Mouse (Mus musculus): ENCODE data around the gene Ppl. TPM values are rescaled to one million over a fixed set of nuclear protein-coding genes. Genes with fewer than 3 reads are reported as not detected.

The Ppl gene
- polyA plus RNA-seq, 1 experiment from 2014 or later, result 0.20 TPM

- DNase-seq (no peak), ATAC-seq (ENCODE audit: low FRiP score, low TSS enrichment) (no peak)
- no peaks in the 10 kb centered on the region for H3K9me3 ChIP-seq (ENCODE audit: control insufficient read depth, low read length)
- H3K4me3 ChIP-seq (replicated peaks; ENCODE audit: low read depth, low read length), result no peak overlapping the region
- 75% methylated on average over 2 of the region's 2 CpGs for WGBS
- H3K9ac ChIP-seq (replicated peaks; ENCODE audit: low read length), result no peak overlapping the region
- H3K4me2 ChIP-seq (ENCODE audit: low read length), result no peak overlapping the region
- no peaks in the 10 kb centered on the region for H3K27me3 ChIP-seq (ENCODE audit: control insufficient read depth, insufficient read depth, low read length)
- no peaks in the 10 kb centered on the region for H3K4me1 ChIP-seq (ENCODE audit: control insufficient read depth, insufficient read depth, low read length)
- no peaks in the 10 kb centered on the region for H3K36me3 ChIP-seq (ENCODE audit: control insufficient read depth, insufficient read depth, low read length)
- no peak overlapping the region for H3K27ac ChIP-seq (replicated peaks; ENCODE audit: low read depth, low read length)
Observed at GRCm38 (mm10) chr16:5113582-5113981, 18.6 kb downstream of the Ppl start.

GRCm38 (mm10) chr16:5113002-5113550 lies 19.1 kb downstream of the Ppl start:
- Histone ChIP-seq H3K9ac (replicated peaks; ENCODE audit: low read length) (no peak overlapping the region), H3K9me3 (ENCODE audit: control insufficient read depth, low read length) (no peaks in the 10 kb centered on the region), H3K4me1 (ENCODE audit: control insufficient read depth, insufficient read depth, low read length) (no peaks in the 10 kb centered on the region), H3K4me2 (ENCODE audit: low read length) (no peak overlapping the region), H3K4me3 (replicated peaks; ENCODE audit: low read depth, low read length) (no peak overlapping the region), H3K27ac (replicated peaks; ENCODE audit: low read depth, low read length) (no peak overlapping the region), H3K36me3 (ENCODE audit: control insufficient read depth, insufficient read depth, low read length) (no peaks in the 10 kb centered on the region), H3K27me3 (ENCODE audit: control insufficient read depth, insufficient read depth, low read length) (no peaks in the 10 kb centered on the region)
- 67% methylated on average over 4 of the region's 4 CpGs for WGBS
- DNase-seq (no peak), ATAC-seq (ENCODE audit: low FRiP score, low TSS enrichment) (no peak)

GRCm38 (mm10) chr16:5111021-5111420 lies 21.2 kb downstream of the Ppl start:
- Histone ChIP-seq H3K36me3 (ENCODE audit: control insufficient read depth, insufficient read depth, low read length) (no peaks in the 10 kb centered on the region), H3K4me1 (ENCODE audit: control insufficient read depth, insufficient read depth, low read length) (no peaks in the 10 kb centered on the region), H3K27ac (replicated peaks; ENCODE audit: low read depth, low read length) (no peak overlapping the region), H3K4me3 (replicated peaks; ENCODE audit: low read depth, low read length) (no peak overlapping the region), H3K4me2 (ENCODE audit: low read length) (no peak overlapping the region), H3K9ac (replicated peaks; ENCODE audit: low read length) (no peak overlapping the region), H3K27me3 (ENCODE audit: control insufficient read depth, insufficient read depth, low read length) (no peaks in the 10 kb centered on the region), H3K9me3 (ENCODE audit: control insufficient read depth, low read length) (no peaks in the 10 kb centered on the region)
- 91% methylated on average over 3 of the region's 3 CpGs for whole genome bisulfite sequencing
- DNase-seq (no peak), ATAC-seq (ENCODE audit: low FRiP score, low TSS enrichment) (no peak)

- 87% methylated on average over 7 of the region's 7 CpGs for WGBS
- Histone ChIP-seq H3K4me2 (ENCODE audit: low read length) (no peak overlapping the region), H3K4me1 (ENCODE audit: control insufficient read depth, insufficient read depth, low read length) (no peaks in the 10 kb centered on the region), H3K27me3 (ENCODE audit: control insufficient read depth, insufficient read depth, low read length) (no peaks in the 10 kb centered on the region), H3K36me3 (ENCODE audit: control insufficient read depth, insufficient read depth, low read length) (no peaks in the 10 kb centered on the region), H3K4me3 (replicated peaks; ENCODE audit: low read depth, low read length) (no peak overlapping the region), H3K9ac (replicated peaks; ENCODE audit: low read length) (no peak overlapping the region), H3K27ac (replicated peaks; ENCODE audit: low read depth, low read length) (no peak overlapping the region), H3K9me3 (ENCODE audit: control insufficient read depth, low read length) (no peaks in the 10 kb centered on the region)
- DNase-seq, result no peak
- ATAC-seq (ENCODE audit: low FRiP score, low TSS enrichment), result no peak
Observed at GRCm38 (mm10) chr16:5109877-5110276, 22.3 kb downstream of the Ppl start.

GRCm38 (mm10) chr16:5101000-5101399 lies 31.2 kb downstream of the Ppl start:
- Histone ChIP-seq H3K27me3 (ENCODE audit: control insufficient read depth, insufficient read depth, low read length) (no peaks in the 10 kb centered on the region), H3K4me2 (ENCODE audit: low read length) (no peak overlapping the region), H3K4me1 (ENCODE audit: control insufficient read depth, insufficient read depth, low read length) (no peaks in the 10 kb centered on the region), H3K36me3 (ENCODE audit: control insufficient read depth, insufficient read depth, low read length) (no peaks in the 10 kb centered on the region), H3K9me3 (ENCODE audit: control insufficient read depth, low read length) (no peaks in the 10 kb centered on the region), H3K27ac (replicated peaks; ENCODE audit: low read depth, low read length) (no peak overlapping the region), H3K4me3 (replicated peaks; ENCODE audit: low read depth, low read length) (no peak overlapping the region), H3K9ac (replicated peaks; ENCODE audit: low read length) (no peak overlapping the region)
- 75% methylated on average over 6 of the region's 6 CpGs for WGBS
- DNase-seq (no peak), ATAC-seq (ENCODE audit: low FRiP score, low TSS enrichment) (no peak)

GRCm38 (mm10) chr16:5096504-5096903 lies 35.7 kb downstream of the Ppl start:
- H3K9ac ChIP-seq (replicated peaks; ENCODE audit: low read length), result no peak overlapping the region
- H3K27me3 ChIP-seq (ENCODE audit: control insufficient read depth, insufficient read depth, low read length), result no peaks in the 10 kb centered on the region
- WGBS, result 83% methylated on average over 8 of the region's 8 CpGs
- H3K27ac ChIP-seq (replicated peaks; ENCODE audit: low read depth, low read length), result no peak overlapping the region
- DNase-seq, result no peak
- no peak overlapping the region for H3K4me2 ChIP-seq (ENCODE audit: low read length)
- no peaks in the 10 kb centered on the region for H3K9me3 ChIP-seq (ENCODE audit: control insufficient read depth, low read length)
- no peak for ATAC-seq (ENCODE audit: low FRiP score, low TSS enrichment)
- no peak overlapping the region for H3K4me3 ChIP-seq (replicated peaks; ENCODE audit: low read depth, low read length)
- no peaks in the 10 kb centered on the region for H3K36me3 ChIP-seq (ENCODE audit: control insufficient read depth, insufficient read depth, low read length)
- no peaks in the 10 kb centered on the region for H3K4me1 ChIP-seq (ENCODE audit: control insufficient read depth, insufficient read depth, low read length)

- Histone ChIP-seq H3K4me2 (ENCODE audit: low read length) (no peak overlapping the region), H3K9ac (replicated peaks; ENCODE audit: low read length) (no peak overlapping the region), H3K4me1 (ENCODE audit: control insufficient read depth, insufficient read depth, low read length) (no peaks in the 10 kb centered on the region), H3K4me3 (replicated peaks; ENCODE audit: low read depth, low read length) (no peak overlapping the region), H3K27ac (replicated peaks; ENCODE audit: low read depth, low read length) (no peak overlapping the region), H3K9me3 (ENCODE audit: control insufficient read depth, low read length) (no peaks in the 10 kb centered on the region), H3K27me3 (ENCODE audit: control insufficient read depth, insufficient read depth, low read length) (no peaks in the 10 kb centered on the region), H3K36me3 (ENCODE audit: control insufficient read depth, insufficient read depth, low read length) (peaks cover 8% of the 10 kb centered on the region)
- ATAC-seq (ENCODE audit: low FRiP score, low TSS enrichment), result no peak
- WGBS, result 87% methylated on average over 5 of the region's 5 CpGs
- no peak for DNase-seq
Observed at GRCm38 (mm10) chr16:5093285-5093684, 38.9 kb downstream of the Ppl start.

- Histone ChIP-seq H3K4me3 (replicated peaks; ENCODE audit: low read depth, low read length) (no peak overlapping the region), H3K9ac (replicated peaks; ENCODE audit: low read length) (no peak overlapping the region), H3K36me3 (ENCODE audit: control insufficient read depth, insufficient read depth, low read length) (peaks cover 47% of the 10 kb centered on the region), H3K9me3 (ENCODE audit: control insufficient read depth, low read length) (no peaks in the 10 kb centered on the region), H3K4me2 (ENCODE audit: low read length) (no peak overlapping the region), H3K27me3 (ENCODE audit: control insufficient read depth, insufficient read depth, low read length) (no peaks in the 10 kb centered on the region), H3K27ac (replicated peaks; ENCODE audit: low read depth, low read length) (no peak overlapping the region), H3K4me1 (ENCODE audit: control insufficient read depth, insufficient read depth, low read length) (no peaks in the 10 kb centered on the region)
- ATAC-seq (ENCODE audit: low FRiP score, low TSS enrichment) (no peak), DNase-seq (no peak)
- 78% methylated on average over 10 of the region's 10 CpGs for WGBS
Observed at GRCm38 (mm10) chr16:5089021-5089420, 43.2 kb downstream of the Ppl start.

GRCm38 (mm10) chr16:5086179-5086578 lies 46.0 kb downstream of the Ppl start:
- 96% methylated on average over 2 of the region's 2 CpGs for WGBS
- DNase-seq (no peak), ATAC-seq (ENCODE audit: low FRiP score, low TSS enrichment) (no peak)
- Histone ChIP-seq H3K4me1 (ENCODE audit: control insufficient read depth, insufficient read depth, low read length) (no peaks in the 10 kb centered on the region), H3K27ac (replicated peaks; ENCODE audit: low read depth, low read length) (no peak overlapping the region), H3K36me3 (ENCODE audit: control insufficient read depth, insufficient read depth, low read length) (peaks cover 74% of the 10 kb centered on the region), H3K4me3 (replicated peaks; ENCODE audit: low read depth, low read length) (no peak overlapping the region), H3K9me3 (ENCODE audit: control insufficient read depth, low read length) (no peaks in the 10 kb centered on the region), H3K9ac (replicated peaks; ENCODE audit: low read length) (no peak overlapping the region), H3K4me2 (ENCODE audit: low read length) (no peak overlapping the region), H3K27me3 (ENCODE audit: control insufficient read depth, insufficient read depth, low read length) (no peaks in the 10 kb centered on the region)

Data from midbrain, embryonic 14.5 days (tissue).